Mouse (Mus musculus) spleen, adult 2 months (tissue): ENCODE data around the gene Glrx5. TPM values are rescaled to one million over a fixed set of nuclear protein-coding genes. Genes with fewer than 3 reads are reported as not detected.

ENCODE experiments used
- DNase-seq, 2 experiments: peaks; one replicate each; pipeline versions ENCODE4 v3.0.0 to v3.0.0-alpha.2; 2012 to 2021; ENCODE audit warnings: low spot score in 2 of 2, low read depth in 1 of 2
- H3K27ac ChIP-seq: fragments of 200-500 bp; 2 replicates; pipeline ENCODE4 v1.5.1; 2012; ENCODE audit warnings: low read length, inconsistent platforms; ENCODE audit not compliant: insufficient read depth
- H3K27me3 ChIP-seq: fragments of 200-500 bp; 2 replicates; pipeline ENCODE4 v1.6.1; 2012; ENCODE audit warnings: mild to moderate bottlenecking, moderate library complexity, low read length, inconsistent platforms; ENCODE audit not compliant: control insufficient read depth, insufficient read depth
- H3K36me3 ChIP-seq: fragments of 200-500 bp; 2 replicates; pipeline ENCODE4 v1.6.1; 2012; ENCODE audit warnings: mild to moderate bottlenecking, low read length, inconsistent platforms; ENCODE audit not compliant: control insufficient read depth, insufficient read depth
- H3K4me1 ChIP-seq: fragments of 200-500 bp; 2 replicates; pipeline ENCODE4 v1.6.1; 2011; ENCODE audit warnings: inconsistent platforms; ENCODE audit not compliant: control insufficient read depth, insufficient read depth, insufficient read length
- H3K4me3 ChIP-seq: fragments of 200-500 bp; 2 replicates; pipeline ENCODE4 v1.5.1; 2011; ENCODE audit warnings: mild to moderate bottlenecking, inconsistent platforms; ENCODE audit not compliant: insufficient read depth, insufficient read length; ENCODE audit errors: extremely low read depth
- CTCF ChIP-seq: fragments of 200-500 bp; IDR thresholded peaks from 2 replicates; pipeline ENCODE4 v1.5.1; 2011; ENCODE audit warnings: mild to moderate bottlenecking, inconsistent platforms; ENCODE audit not compliant: insufficient read depth, insufficient read length, insufficient replicate concordance; ENCODE audit errors: extremely low read depth
- POLR2A ChIP-seq: fragments of 200-500 bp; IDR thresholded peaks from 2 replicates; pipeline ENCODE4 v1.6.1; 2011; ENCODE audit warnings: low read depth, low read length, inconsistent platforms
- WGBS: fragments of 180-500 bp; shearing (Covaris S2); methylation state at CpG from one replicate; pipeline ENCODE4 v1.1.7; 2018; 5-methylcytosine and 5-hydroxymethylcytosine counted together
- polyA plus RNA-seq: library from polyadenylated mRNA; depleted of rRNA; stranded (reverse); fragments of >200 nt; gene quantifications from 2 replicates; pipeline ENCODE4 v1.2.3, GENCODE M21; 2012; rRNA removed

Glrx5 gene
- polyA plus RNA-seq, result 102 and 109 TPM in 2 replicates

GRCm38 (mm10) chr12:105032147-105032831 is at the start of gene Glrx5:
Gene Glrx5, plus strand, starts transcription at chr12:105032688.
- peak within 1 kb of the TSS; percentile 85 for H3K4me3 ChIP-seq
- under 1% methylated on average over 72 of the region's 72 CpGs for WGBS
- H3K27me3 ChIP-seq, result no peaks in the 10 kb centered on the region

DNA sequence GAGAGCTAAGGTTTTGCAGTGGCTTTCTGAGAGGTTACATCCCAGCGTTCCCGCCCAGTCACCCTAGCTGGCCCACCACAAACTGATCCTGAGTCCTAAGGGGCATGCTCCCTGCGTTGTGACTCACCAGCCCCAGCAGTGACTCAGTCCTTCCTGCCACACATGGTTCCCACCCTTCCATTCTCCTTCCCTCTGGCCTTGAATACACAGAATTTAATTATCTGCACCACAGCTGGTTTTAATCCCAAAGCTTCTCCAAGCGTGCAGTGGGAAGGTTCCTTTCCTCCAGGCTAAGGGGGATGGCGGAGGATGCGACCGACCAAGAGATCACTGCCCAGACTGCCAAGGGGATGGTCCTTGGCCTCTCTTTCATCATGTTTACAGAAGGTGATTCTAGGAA is 49.0 kb upstream of the Glrx5 start:
- 86% methylated on average over 7 of the region's 7 CpGs for WGBS
- no peaks in the 10 kb centered on the region for H3K36me3 ChIP-seq
- no peak overlapping the region for H3K27ac ChIP-seq
- no peak for DNase-seq
- H3K4me3 ChIP-seq, result no peak overlapping the region
- no peaks in the 10 kb centered on the region for H3K4me1 ChIP-seq
- TF ChIP-seq POLR2A (no peak), CTCF (no peak)
- H3K27me3 ChIP-seq, result no peaks in the 10 kb centered on the region

More at GRCm38 (mm10) chr12:105032147-105032831, at the start of gene Glrx5:
- Histone ChIP-seq H3K27ac (peak within 1 kb of the TSS; percentile 62), H3K4me1 (no peaks in the 10 kb centered on the region; the same call in 1 of the 2 replicates), H3K36me3 (peaks cover 2% of the 10 kb centered on the region; the same call in 1 of the 2 replicates)
- peak; percentile 99 to 100 for DNase-seq
- TF ChIP-seq CTCF, result no peak
- peak; percentile 74 for TF ChIP-seq POLR2A

DNA sequence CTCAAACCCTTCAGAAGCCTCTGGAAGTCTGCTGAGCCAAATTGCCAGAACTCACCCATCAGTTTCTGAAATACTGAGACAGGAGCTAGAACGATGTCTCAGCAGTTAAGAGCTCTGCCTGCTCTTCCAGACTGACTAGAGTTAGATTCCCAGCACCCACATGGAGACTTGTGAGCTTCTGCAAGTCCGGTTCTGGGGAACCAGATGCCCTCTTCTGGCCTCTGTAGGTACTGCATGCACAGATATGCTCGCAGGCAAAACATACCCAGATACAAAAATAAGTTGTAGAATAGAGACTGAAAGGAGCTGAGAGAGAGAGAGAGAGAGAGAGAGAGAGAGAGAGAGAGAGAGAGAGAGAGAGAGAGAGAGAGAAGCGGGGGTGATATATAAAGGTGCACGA is 47.4 kb upstream of the Glrx5 start:
- TF ChIP-seq POLR2A (no peak), CTCF (no peak)
- Histone ChIP-seq H3K27ac (no peak overlapping the region), H3K27me3 (no peaks in the 10 kb centered on the region), H3K36me3 (no peaks in the 10 kb centered on the region), H3K4me1 (peaks cover 2% of the 10 kb centered on the region; the same call in 1 of the 2 replicates), H3K4me3 (no peak overlapping the region)
- DNase-seq, result no peak
- 94% methylated on average over 5 of the region's 5 CpGs for whole genome bisulfite sequencing

GRCm38 (mm10) chr12:104986001-104986400 is 46.5 kb upstream of the Glrx5 start:
- WGBS, result 95% methylated on average over 2 of the region's 2 CpGs
- Histone ChIP-seq H3K27ac (no peak overlapping the region), H3K36me3 (no peaks in the 10 kb centered on the region), H3K4me1 (peaks cover 8% of the 10 kb centered on the region; the same call in 1 of the 2 replicates), H3K27me3 (no peaks in the 10 kb centered on the region), H3K4me3 (no peak overlapping the region)
- no peak for DNase-seq
- no peak for TF ChIP-seq POLR2A
- TF ChIP-seq CTCF, result no peak

- H3K4me1 ChIP-seq, result peaks cover 12% of the 10 kb centered on the region; the same call in 1 of the 2 replicates
- 92% methylated on average over 9 of the region's 9 CpGs for WGBS
These were observed 45.7 kb upstream of the Glrx5 start for GRCm38 (mm10) chr12:104986781-104987180.

DNA sequence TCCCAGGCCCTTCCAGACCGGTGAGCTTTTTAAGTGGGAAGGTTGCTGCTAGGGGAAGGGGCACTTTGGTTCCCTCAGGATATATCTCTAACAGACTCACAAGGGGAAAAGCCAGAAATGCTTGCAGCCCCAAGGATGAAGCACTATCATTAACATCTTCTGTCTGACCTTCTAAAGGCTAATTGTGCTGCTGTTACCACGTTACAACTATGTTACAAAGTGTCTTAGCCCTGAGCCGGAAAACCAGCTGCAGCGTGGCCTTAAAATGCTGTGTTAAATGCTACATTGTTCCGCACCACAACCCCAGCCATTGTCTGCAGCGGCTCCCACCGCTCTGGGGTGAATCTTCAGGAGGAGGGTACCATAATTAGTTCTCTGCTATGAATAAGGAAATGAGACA is 44.6 kb upstream of the Glrx5 start:
- H3K36me3 ChIP-seq, result no peaks in the 10 kb centered on the region

More at GRCm38 (mm10) chr12:104986781-104987180, 45.7 kb upstream of the Glrx5 start:
- DNase-seq, result no peak
- Histone ChIP-seq H3K36me3 (no peaks in the 10 kb centered on the region), H3K27me3 (no peaks in the 10 kb centered on the region), H3K4me3 (no peak overlapping the region), H3K27ac (no peak overlapping the region)
- no peak for TF ChIP-seq POLR2A
- no peak for TF ChIP-seq CTCF

More for the DNA sequence above, 44.6 kb upstream of the Glrx5 start:
- Histone ChIP-seq H3K4me3 (no peak overlapping the region), H3K4me1 (peaks cover 12% of the 10 kb centered on the region; the same call in 1 of the 2 replicates), H3K27me3 (no peaks in the 10 kb centered on the region), H3K27ac (no peak overlapping the region)
- DNase-seq, result no peak
- WGBS, result 89% methylated on average over 7 of the region's 7 CpGs
- TF ChIP-seq POLR2A (no peak), CTCF (no peak)
